Mouse (Mus musculus): Measurements from ENCODE around the gene Dusp19. TPM values are rescaled to one million over a fixed set of nuclear protein-coding genes. Genes with fewer than 3 reads are reported as not detected.

The Dusp19 gene
- polyA plus RNA-seq, 1 experiment, result 20.1 TPM

DNA sequence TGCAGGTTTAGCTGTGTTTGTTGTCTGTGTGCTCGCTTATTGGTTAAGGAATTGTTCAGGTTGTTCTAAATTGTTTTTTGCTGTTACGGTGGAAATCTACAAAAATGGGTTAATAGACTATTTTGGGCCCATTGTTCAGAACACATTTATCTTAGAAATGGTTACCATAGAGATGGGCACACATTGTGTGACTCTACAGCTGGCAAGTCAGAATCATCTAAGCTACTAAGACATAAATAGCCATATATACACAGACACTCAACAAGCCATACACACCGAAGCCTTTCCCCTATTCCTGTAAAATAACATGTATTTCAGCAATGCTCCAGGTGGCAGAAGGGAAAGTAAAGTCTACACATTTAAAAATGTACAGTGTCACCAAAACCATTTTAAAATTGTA, 17.0 kb upstream of the Dusp19 start:
- no peaks in the 10 kb centered on the region for H3K9me3 ChIP-seq (replicated peaks; ENCODE audit: control insufficient read depth, insufficient read depth, low read length, poor library complexity, severe bottlenecking)
- H3K27ac ChIP-seq (ENCODE audit: insufficient read depth, low read length), result no peak overlapping the region
- H3K27me3 ChIP-seq (ENCODE audit: control insufficient read depth, insufficient read depth, low read length, poor library complexity, severe bottlenecking), result no peaks in the 10 kb centered on the region
- H3K9ac ChIP-seq (ENCODE audit: low read depth, poor library complexity, severe bottlenecking), result no peak overlapping the region
- H3K4me1 ChIP-seq (ENCODE audit: control insufficient read depth, insufficient read depth, low read length), result no peaks in the 10 kb centered on the region
- no peaks in the 10 kb centered on the region for H3K36me3 ChIP-seq (ENCODE audit: control insufficient read depth, insufficient read depth, low read length, poor library complexity, severe bottlenecking)
- TF ChIP-seq CTCF (IDR thresholded peaks at IDR 0.05; ENCODE audit: low read depth, low read length) (no peak), EP300 (IDR thresholded peaks at IDR 0.05; ENCODE audit: insufficient read depth, low read depth, low read length) (no peak), POLR2A (IDR thresholded peaks at IDR 0.05; ENCODE audit: insufficient read depth, low read length) (no peak)
- no peak overlapping the region for H3K4me3 ChIP-seq (ENCODE audit: low read depth, low read length)

DNA sequence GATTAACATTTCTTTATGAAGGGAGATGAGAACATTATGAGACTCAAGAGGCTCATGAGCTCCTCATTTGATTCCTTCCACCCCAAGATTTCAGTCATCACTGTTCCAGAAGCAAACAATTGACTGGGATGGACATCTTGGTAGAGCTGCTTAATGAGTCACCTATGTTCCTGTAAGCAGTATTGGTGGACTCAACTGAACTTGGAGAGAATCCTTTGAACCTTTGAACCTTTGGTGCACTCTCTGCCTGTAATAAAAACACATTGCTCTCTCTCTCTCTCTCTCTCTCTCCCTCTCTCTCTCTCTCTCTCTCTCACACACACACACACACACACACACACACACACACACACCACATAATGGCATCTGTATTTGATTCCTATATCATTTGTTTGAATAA, 16.2 kb upstream of the Dusp19 start:
- H3K4me1 ChIP-seq (ENCODE audit: control insufficient read depth, insufficient read depth, low read length), result no peaks in the 10 kb centered on the region
- H3K9ac ChIP-seq (ENCODE audit: low read depth, poor library complexity, severe bottlenecking), result no peak overlapping the region
- H3K27ac ChIP-seq (ENCODE audit: insufficient read depth, low read length), result no peak overlapping the region
- no peaks in the 10 kb centered on the region for H3K36me3 ChIP-seq (ENCODE audit: control insufficient read depth, insufficient read depth, low read length, poor library complexity, severe bottlenecking)
- TF ChIP-seq POLR2A (IDR thresholded peaks at IDR 0.05; ENCODE audit: insufficient read depth, low read length), result no peak
- no peak for TF ChIP-seq EP300 (IDR thresholded peaks at IDR 0.05; ENCODE audit: insufficient read depth, low read depth, low read length)
- no peak for TF ChIP-seq CTCF (IDR thresholded peaks at IDR 0.05; ENCODE audit: low read depth, low read length)
- no peak overlapping the region for H3K4me3 ChIP-seq (ENCODE audit: low read depth, low read length)
- no peaks in the 10 kb centered on the region for H3K9me3 ChIP-seq (replicated peaks; ENCODE audit: control insufficient read depth, insufficient read depth, low read length, poor library complexity, severe bottlenecking)
- H3K27me3 ChIP-seq (ENCODE audit: control insufficient read depth, insufficient read depth, low read length, poor library complexity, severe bottlenecking), result no peaks in the 10 kb centered on the region

DNA sequence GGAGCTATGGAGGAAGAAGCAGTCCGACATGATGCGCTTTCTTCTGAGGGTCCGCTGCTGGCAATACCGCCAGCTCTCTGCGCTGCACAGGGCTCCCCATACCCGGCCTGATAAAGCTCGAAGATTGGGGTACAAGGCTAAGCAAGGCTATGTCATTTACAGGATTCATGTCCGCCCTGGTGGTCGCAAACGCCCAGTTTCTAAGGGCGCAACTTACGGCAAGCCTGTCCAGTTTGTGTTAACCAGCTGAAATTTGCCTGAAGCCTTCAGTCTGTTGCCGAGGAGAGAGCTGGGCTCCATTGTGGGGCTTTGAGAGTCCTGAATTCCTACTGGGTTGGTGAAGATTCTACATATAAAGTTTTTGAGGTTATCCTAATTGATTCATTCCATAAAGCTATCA, 14.1 kb upstream of the Dusp19 start:
- Histone ChIP-seq H3K27ac (ENCODE audit: insufficient read depth, low read length) (no peak overlapping the region), H3K9ac (ENCODE audit: low read depth, poor library complexity, severe bottlenecking) (no peak overlapping the region), H3K9me3 (replicated peaks; ENCODE audit: control insufficient read depth, insufficient read depth, low read length, poor library complexity, severe bottlenecking) (no peaks in the 10 kb centered on the region), H3K36me3 (ENCODE audit: control insufficient read depth, insufficient read depth, low read length, poor library complexity, severe bottlenecking) (no peaks in the 10 kb centered on the region), H3K27me3 (ENCODE audit: control insufficient read depth, insufficient read depth, low read length, poor library complexity, severe bottlenecking) (no peaks in the 10 kb centered on the region), H3K4me1 (ENCODE audit: control insufficient read depth, insufficient read depth, low read length) (no peaks in the 10 kb centered on the region), H3K4me3 (ENCODE audit: low read depth, low read length) (peak overlapping the region; percentile 39)
- TF ChIP-seq CTCF (IDR thresholded peaks at IDR 0.05; ENCODE audit: low read depth, low read length), result no peak
- no peak for TF ChIP-seq EP300 (IDR thresholded peaks at IDR 0.05; ENCODE audit: insufficient read depth, low read depth, low read length)
- no peak for TF ChIP-seq POLR2A (IDR thresholded peaks at IDR 0.05; ENCODE audit: insufficient read depth, low read length)

DNA sequence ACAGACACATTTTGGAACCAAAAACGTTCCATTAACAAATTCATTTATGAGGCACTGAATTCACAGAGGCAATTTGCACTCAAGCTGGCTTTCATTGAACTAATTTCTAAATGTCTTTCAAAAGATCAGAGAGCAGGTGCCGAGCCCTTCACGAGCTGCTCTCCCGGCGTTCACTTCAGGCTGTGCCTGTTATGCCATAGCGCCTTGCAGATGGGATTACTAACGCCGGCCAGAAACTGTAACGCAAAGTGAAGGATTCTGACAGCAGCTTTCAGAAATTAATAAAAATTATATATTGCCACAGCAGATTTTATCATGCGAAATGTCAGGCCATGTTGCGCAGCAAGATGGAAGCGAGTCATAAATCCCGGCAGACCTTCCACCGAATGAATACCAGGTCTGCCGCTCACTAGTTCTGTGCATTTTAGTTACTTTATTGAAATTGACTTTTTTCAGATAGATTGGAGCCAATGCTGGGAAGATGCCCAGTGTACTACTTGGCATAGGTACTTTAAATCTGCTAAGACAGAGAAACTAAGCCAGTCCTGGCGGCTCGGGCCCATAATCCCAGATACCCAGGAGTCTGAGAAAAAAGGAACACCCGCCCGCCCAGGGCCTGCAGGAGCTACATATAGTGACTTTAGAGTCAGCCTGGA, 12.9 kb upstream of the Dusp19 start:
- TF ChIP-seq CTCF (IDR thresholded peaks at IDR 0.05; ENCODE audit: low read depth, low read length), result no peak
- TF ChIP-seq EP300 (IDR thresholded peaks at IDR 0.05; ENCODE audit: insufficient read depth, low read depth, low read length), result no peak
- TF ChIP-seq POLR2A (IDR thresholded peaks at IDR 0.05; ENCODE audit: insufficient read depth, low read length), result no peak
- Histone ChIP-seq H3K4me3 (ENCODE audit: low read depth, low read length) (no peak overlapping the region), H3K4me1 (ENCODE audit: control insufficient read depth, insufficient read depth, low read length) (no peaks in the 10 kb centered on the region)

DNA sequence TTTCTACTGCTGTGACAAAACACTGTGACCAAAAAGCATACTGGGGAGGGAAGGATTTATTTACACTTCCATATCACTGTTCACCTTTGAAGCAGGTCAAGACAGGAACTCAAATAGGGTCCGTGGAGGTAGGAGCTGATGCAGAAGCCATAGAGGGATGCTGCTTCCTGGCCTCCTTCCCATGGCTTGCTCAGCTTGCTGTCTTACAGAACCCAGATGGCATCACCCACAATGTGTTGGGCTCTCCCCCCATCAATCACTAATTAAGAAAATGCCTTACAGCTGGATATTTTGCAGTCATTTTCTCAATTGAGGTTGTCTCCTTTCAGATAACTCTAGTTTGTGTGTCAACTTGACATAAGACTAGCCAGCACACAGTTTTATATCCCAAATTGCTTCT, 4.6 kb upstream of the Dusp19 start:
- no peak overlapping the region for H3K4me3 ChIP-seq (ENCODE audit: low read depth, low read length)
- H3K9ac ChIP-seq (ENCODE audit: low read depth, poor library complexity, severe bottlenecking), result no peak overlapping the region
- TF ChIP-seq EP300 (IDR thresholded peaks at IDR 0.05; ENCODE audit: insufficient read depth, low read depth, low read length) (no peak), POLR2A (IDR thresholded peaks at IDR 0.05; ENCODE audit: insufficient read depth, low read length) (no peak), CTCF (IDR thresholded peaks at IDR 0.05; ENCODE audit: low read depth, low read length) (no peak)
- no peaks in the 10 kb centered on the region for H3K9me3 ChIP-seq (replicated peaks; ENCODE audit: control insufficient read depth, insufficient read depth, low read length, poor library complexity, severe bottlenecking)
- no peaks in the 10 kb centered on the region for H3K27me3 ChIP-seq (ENCODE audit: control insufficient read depth, insufficient read depth, low read length, poor library complexity, severe bottlenecking)
- no peaks in the 10 kb centered on the region for H3K36me3 ChIP-seq (ENCODE audit: control insufficient read depth, insufficient read depth, low read length, poor library complexity, severe bottlenecking)
- H3K4me1 ChIP-seq (ENCODE audit: control insufficient read depth, insufficient read depth, low read length), result no peaks in the 10 kb centered on the region
- no peak overlapping the region for H3K27ac ChIP-seq (ENCODE audit: insufficient read depth, low read length)

More for the DNA sequence above, 12.9 kb upstream of the Dusp19 start:
- Histone ChIP-seq H3K9me3 (replicated peaks; ENCODE audit: control insufficient read depth, insufficient read depth, low read length, poor library complexity, severe bottlenecking) (no peaks in the 10 kb centered on the region), H3K36me3 (ENCODE audit: control insufficient read depth, insufficient read depth, low read length, poor library complexity, severe bottlenecking) (no peaks in the 10 kb centered on the region), H3K27ac (ENCODE audit: insufficient read depth, low read length) (no peak overlapping the region), H3K27me3 (ENCODE audit: control insufficient read depth, insufficient read depth, low read length, poor library complexity, severe bottlenecking) (no peaks in the 10 kb centered on the region), H3K9ac (ENCODE audit: low read depth, poor library complexity, severe bottlenecking) (no peak overlapping the region)

DNA sequence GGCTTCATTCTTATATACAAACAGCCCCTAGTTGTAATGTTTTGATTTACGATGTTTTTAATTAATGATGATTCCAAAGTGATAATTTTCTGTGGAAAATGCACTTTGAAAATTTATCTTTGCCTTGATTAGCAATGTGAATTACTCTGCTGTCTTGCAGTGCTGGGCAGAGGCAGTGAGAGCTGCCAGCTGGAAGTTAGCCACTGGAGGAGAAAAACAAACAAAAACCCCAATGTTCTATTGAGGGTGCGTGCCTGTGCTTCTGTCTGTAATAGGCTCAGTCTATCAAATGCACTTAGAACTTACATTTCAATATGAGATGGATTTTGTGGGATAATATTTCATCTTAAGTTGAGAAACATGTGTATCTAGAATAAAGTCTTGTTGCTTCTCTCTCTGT, 4.0 kb upstream of the Dusp19 start:
- Histone ChIP-seq H3K4me3 (ENCODE audit: low read depth, low read length) (no peak overlapping the region), H3K27ac (ENCODE audit: insufficient read depth, low read length) (no peak overlapping the region), H3K9ac (ENCODE audit: low read depth, poor library complexity, severe bottlenecking) (no peak overlapping the region), H3K36me3 (ENCODE audit: control insufficient read depth, insufficient read depth, low read length, poor library complexity, severe bottlenecking) (no peaks in the 10 kb centered on the region), H3K9me3 (replicated peaks; ENCODE audit: control insufficient read depth, insufficient read depth, low read length, poor library complexity, severe bottlenecking) (no peaks in the 10 kb centered on the region), H3K4me1 (ENCODE audit: control insufficient read depth, insufficient read depth, low read length) (no peaks in the 10 kb centered on the region), H3K27me3 (ENCODE audit: control insufficient read depth, insufficient read depth, low read length, poor library complexity, severe bottlenecking) (no peaks in the 10 kb centered on the region)
- TF ChIP-seq CTCF (IDR thresholded peaks at IDR 0.05; ENCODE audit: low read depth, low read length), result no peak
- no peak for TF ChIP-seq POLR2A (IDR thresholded peaks at IDR 0.05; ENCODE audit: insufficient read depth, low read length)
- TF ChIP-seq EP300 (IDR thresholded peaks at IDR 0.05; ENCODE audit: insufficient read depth, low read depth, low read length), result no peak
